Mouse (Mus musculus): ENCODE results near the gene Usp24.
A peak's percentile ranks its signal among the peaks of the same experiment; 100 is the strongest.
"Not testable (repeated sequence)": the region's sequence is repeated elsewhere in the genome, so short reads cannot be mapped to it uniquely, and the experiment has no call there.

The Usp24 gene

GRCm38 (mm10) chr4:106318208-106318607 is 2.2 kb downstream of the Usp24 start:
- no peak for DNase-seq (ENCODE audit: low spot score in 2 of 2)

GRCm38 (mm10) chr4:106318976-106319375 is 3.0 kb downstream of the Usp24 start:
- no peak for DNase-seq (ENCODE audit: low spot score in 2 of 2)

- no peak for DNase-seq (ENCODE audit: low spot score in 2 of 2)
Observed at GRCm38 (mm10) chr4:106322846-106323245, 6.8 kb downstream of the Usp24 start.

GRCm38 (mm10) chr4:106323318-106323717 is 7.3 kb downstream of the Usp24 start:
- DNase-seq (ENCODE audit: low spot score in 2 of 2): no peak

GRCm38 (mm10) chr4:106327436-106327835 is 11.4 kb downstream of the Usp24 start:
- DNase-seq (ENCODE audit: low spot score in 2 of 2): no peak

- DNase-seq (ENCODE audit: low spot score in 2 of 2): no peak
Observed at GRCm38 (mm10) chr4:106328704-106329103, 12.7 kb downstream of the Usp24 start.

GRCm38 (mm10) chr4:106329171-106329570 is 13.2 kb downstream of the Usp24 start:
- not testable (repeated sequence) for DNase-seq (ENCODE audit: low spot score in 2 of 2)

- DNase-seq (ENCODE audit: low spot score in 2 of 2): no peak
Observed at GRCm38 (mm10) chr4:106330371-106330819, 14.4 kb downstream of the Usp24 start.

GRCm38 (mm10) chr4:106333071-106333470 is 17.1 kb downstream of the Usp24 start:
- no peak for DNase-seq (ENCODE audit: low spot score in 2 of 2)

GRCm38 (mm10) chr4:106333584-106333983 is 17.6 kb downstream of the Usp24 start:
- no peak for DNase-seq (ENCODE audit: low spot score in 2 of 2)

GRCm38 (mm10) chr4:106335858-106336257 is 19.8 kb downstream of the Usp24 start:
- DNase-seq (ENCODE audit: low spot score in 2 of 2): no peak

- DNase-seq (ENCODE audit: low spot score in 2 of 2): no peak
Observed at GRCm38 (mm10) chr4:106347664-106348063, 31.7 kb downstream of the Usp24 start.

GRCm38 (mm10) chr4:106355025-106355424 is 39.0 kb downstream of the Usp24 start:
- DNase-seq (ENCODE audit: low spot score in 2 of 2): not testable (repeated sequence)

- DNase-seq (ENCODE audit: low spot score in 2 of 2): no peak
Observed at GRCm38 (mm10) chr4:106370013-106370412, 54.0 kb downstream of the Usp24 start.

- DNase-seq (ENCODE audit: low spot score in 2 of 2): peak; percentile 55 to 82
Observed at GRCm38 (mm10) chr4:106375857-106376256, 59.8 kb downstream of the Usp24 start.

- no peak for DNase-seq (ENCODE audit: low spot score in 2 of 2)
Observed at GRCm38 (mm10) chr4:106378839-106379572, 63.0 kb downstream of the Usp24 start.

GRCm38 (mm10) chr4:106381131-106381530 is 65.1 kb downstream of the Usp24 start:
- DNase-seq (ENCODE audit: low spot score in 2 of 2): no peak

- DNase-seq (ENCODE audit: low spot score in 2 of 2): no peak
Observed at GRCm38 (mm10) chr4:106389908-106390307, 73.9 kb downstream of the Usp24 start.

- DNase-seq (ENCODE audit: low spot score in 2 of 2): no peak
Observed at GRCm38 (mm10) chr4:106409621-106410020, 93.6 kb downstream of the Usp24 start.

- DNase-seq (ENCODE audit: low spot score in 2 of 2): no peak
Observed at GRCm38 (mm10) chr4:106419256-106419655, 103.2 kb downstream of the Usp24 start.

GRCm38 (mm10) chr4:106419791-106420190 is 103.8 kb downstream of the Usp24 start:
- DNase-seq (ENCODE audit: low spot score in 2 of 2): no peak

GRCm38 (mm10) chr4:106422597-106422996 is 106.6 kb downstream of the Usp24 start:
- DNase-seq (ENCODE audit: low spot score in 2 of 2): no peak

- DNase-seq (ENCODE audit: low spot score in 2 of 2): no peak
Observed at GRCm38 (mm10) chr4:106424560-106424959, 108.5 kb downstream of the Usp24 start.

- no peak for DNase-seq (ENCODE audit: low spot score in 2 of 2)
Observed at GRCm38 (mm10) chr4:106426286-106426685, 110.3 kb downstream of the Usp24 start.

All from urinary bladder, postnatal 4 days (tissue).